Mouse (Mus musculus): ENCODE data around the gene Cpeb3. TPM values are rescaled to one million over a fixed set of nuclear protein-coding genes. Genes with fewer than 3 reads are reported as not detected.
"Not testable (repeated sequence)": the region's sequence is repeated elsewhere in the genome, so short reads cannot be mapped to it uniquely, and the experiment has no call there.

Gene Cpeb3
- polyA plus RNA-seq, 1 experiment from 2014 or later = 10.1 TPM

DNA sequence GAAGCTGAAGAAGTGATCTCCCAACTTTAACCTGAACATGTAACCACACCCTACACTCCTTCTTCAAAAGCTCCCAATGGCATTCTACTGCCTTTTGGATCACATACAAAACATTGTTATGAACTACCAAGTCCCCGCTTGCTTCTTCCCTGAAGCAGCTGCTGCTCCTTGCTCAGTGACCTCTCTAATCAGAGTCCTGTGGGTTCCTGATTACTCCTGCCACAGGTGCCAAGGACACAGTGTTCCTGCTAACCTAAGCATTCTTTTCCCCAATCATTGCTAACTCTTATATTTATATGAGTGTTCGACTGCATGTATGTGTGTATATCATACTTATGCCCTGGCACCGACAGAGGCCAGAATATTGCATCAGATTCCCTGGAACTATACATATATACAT is 115.2 kb downstream of the Cpeb3 start:
- no peaks in the 10 kb centered on the region for H3K27me3 ChIP-seq
- no peak overlapping the region for H3K4me2 ChIP-seq (replicated peaks)
- H3K9me3 ChIP-seq = no peaks in the 10 kb centered on the region
- H3K4me1 ChIP-seq = peaks cover 12% of the 10 kb centered on the region
- H3K27ac ChIP-seq (replicated peaks) = no peak overlapping the region
- no peak overlapping the region for H3K4me3 ChIP-seq
- no peak overlapping the region for H3K9ac ChIP-seq (replicated peaks)
- 83% methylated on average over 3 of the region's 3 CpGs for WGBS
- no peaks in the 10 kb centered on the region for H3K36me3 ChIP-seq
- no peak for ATAC-seq (replicated peaks)

DNA sequence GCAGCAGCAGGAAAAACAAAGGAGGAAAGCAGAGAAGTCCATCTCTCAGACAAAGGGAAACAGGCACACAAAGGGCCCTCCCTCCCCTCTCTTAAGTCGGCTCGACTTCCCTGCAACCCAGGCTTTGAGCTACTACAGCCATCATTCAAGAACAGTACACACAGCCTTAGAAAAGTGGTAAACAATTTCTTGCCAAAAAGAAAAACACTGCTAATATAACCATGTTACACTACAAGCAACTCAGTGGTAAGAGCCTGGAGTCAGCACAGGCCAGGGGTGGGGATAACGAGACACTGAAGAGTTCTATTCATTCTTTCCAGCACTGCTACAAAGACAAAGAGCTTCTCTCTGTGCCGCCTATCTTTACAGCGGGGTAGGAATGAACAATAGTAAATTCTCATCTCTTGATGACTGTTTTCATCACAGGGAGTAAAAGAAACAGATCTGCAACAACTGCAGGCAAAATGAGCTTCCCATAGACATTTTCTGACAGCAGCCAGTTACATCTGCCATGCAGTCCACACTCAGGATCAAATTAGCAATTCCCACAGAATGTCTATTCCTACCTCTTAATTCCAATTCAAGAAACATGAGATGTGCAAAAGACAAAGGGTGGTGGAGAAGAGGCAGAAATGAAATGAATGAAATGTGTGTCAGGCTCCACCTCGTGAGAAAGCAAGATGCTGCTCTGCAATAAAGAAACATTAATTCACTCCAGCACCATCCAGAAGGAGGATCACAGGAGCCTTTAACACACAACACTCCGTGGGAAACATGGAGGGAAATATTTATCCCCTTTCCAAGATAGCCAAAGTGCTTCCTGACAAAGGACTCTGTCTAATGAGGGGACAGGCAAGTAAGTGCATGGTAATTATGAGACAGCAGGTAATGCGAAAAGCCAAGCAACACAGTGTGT is 118.0 kb downstream of the Cpeb3 start:
- Histone ChIP-seq H3K4me2 (replicated peaks) (no peak overlapping the region), H3K4me1 (peaks cover 12% of the 10 kb centered on the region), H3K4me3 (no peak overlapping the region), H3K27me3 (no peaks in the 10 kb centered on the region), H3K27ac (replicated peaks) (peak overlapping the region; percentile 71), H3K9ac (replicated peaks) (no peak overlapping the region), H3K9me3 (no peaks in the 10 kb centered on the region), H3K36me3 (peaks cover 3% of the 10 kb centered on the region; the same call in 1 of the 2 replicates)
- peak; percentile 89 for ATAC-seq (replicated peaks)
- 9% methylated on average over 8 of the region's 8 CpGs for WGBS

- Histone ChIP-seq H3K4me1 (peaks cover 12% of the 10 kb centered on the region), H3K27me3 (no peaks in the 10 kb centered on the region)
- WGBS = 82% methylated on average over 8 of the region's 8 CpGs
These were observed 120.2 kb downstream of the Cpeb3 start for GRCm38 (mm10) chr19:37088043-37088748.

GRCm38 (mm10) chr19:37084546-37084945 is 123.9 kb downstream of the Cpeb3 start:
- H3K9me3 ChIP-seq = no peaks in the 10 kb centered on the region
- no peak overlapping the region for H3K4me2 ChIP-seq (replicated peaks)
- 70% methylated on average over 3 of the region's 3 CpGs for WGBS
- no peaks in the 10 kb centered on the region for H3K4me1 ChIP-seq
- no peak overlapping the region for H3K27ac ChIP-seq (replicated peaks)
- no peak overlapping the region for H3K4me3 ChIP-seq
- ATAC-seq (replicated peaks) = no peak
- no peaks in the 10 kb centered on the region for H3K27me3 ChIP-seq
- H3K36me3 ChIP-seq = peaks cover 3% of the 10 kb centered on the region; the same call in 1 of the 2 replicates
- H3K9ac ChIP-seq (replicated peaks) = no peak overlapping the region

More at GRCm38 (mm10) chr19:37088043-37088748, 120.2 kb downstream of the Cpeb3 start:
- no peak overlapping the region for H3K9ac ChIP-seq (replicated peaks)
- H3K9me3 ChIP-seq = no peaks in the 10 kb centered on the region
- H3K4me3 ChIP-seq = no peak overlapping the region
- no peak for ATAC-seq (replicated peaks)
- H3K36me3 ChIP-seq = peaks cover 3% of the 10 kb centered on the region; the same call in 1 of the 2 replicates
- no peak overlapping the region for H3K4me2 ChIP-seq (replicated peaks)
- H3K27ac ChIP-seq (replicated peaks) = no peak overlapping the region

GRCm38 (mm10) chr19:37081467-37081866 is 126.9 kb downstream of the Cpeb3 start:
- Histone ChIP-seq H3K4me2 (replicated peaks) (no peak overlapping the region), H3K36me3 (no peaks in the 10 kb centered on the region), H3K4me3 (no peak overlapping the region), H3K9me3 (no peaks in the 10 kb centered on the region), H3K27ac (replicated peaks) (no peak overlapping the region), H3K27me3 (no peaks in the 10 kb centered on the region), H3K9ac (replicated peaks) (no peak overlapping the region), H3K4me1 (0 out of 2 replicates have a peak, but pooled peaks cover 4% of the 10 kb centered on the region)
- WGBS = 65% methylated on average over 6 of the region's 6 CpGs
- no peak for ATAC-seq (replicated peaks)

GRCm38 (mm10) chr19:37079151-37079550 is 129.2 kb downstream of the Cpeb3 start:
- H3K4me1 ChIP-seq = 0 out of 2 replicates have a peak, but pooled peaks cover 4% of the 10 kb centered on the region
- H3K27me3 ChIP-seq = no peaks in the 10 kb centered on the region
- no peak overlapping the region for H3K9ac ChIP-seq (replicated peaks)
- H3K27ac ChIP-seq (replicated peaks) = no peak overlapping the region
- H3K9me3 ChIP-seq = no peaks in the 10 kb centered on the region
- no peaks in the 10 kb centered on the region for H3K36me3 ChIP-seq
- no peak overlapping the region for H3K4me3 ChIP-seq
- no peak overlapping the region for H3K4me2 ChIP-seq (replicated peaks)
- WGBS = 84% methylated on average over 6 of the region's 6 CpGs
- no peak for ATAC-seq (replicated peaks)

DNA sequence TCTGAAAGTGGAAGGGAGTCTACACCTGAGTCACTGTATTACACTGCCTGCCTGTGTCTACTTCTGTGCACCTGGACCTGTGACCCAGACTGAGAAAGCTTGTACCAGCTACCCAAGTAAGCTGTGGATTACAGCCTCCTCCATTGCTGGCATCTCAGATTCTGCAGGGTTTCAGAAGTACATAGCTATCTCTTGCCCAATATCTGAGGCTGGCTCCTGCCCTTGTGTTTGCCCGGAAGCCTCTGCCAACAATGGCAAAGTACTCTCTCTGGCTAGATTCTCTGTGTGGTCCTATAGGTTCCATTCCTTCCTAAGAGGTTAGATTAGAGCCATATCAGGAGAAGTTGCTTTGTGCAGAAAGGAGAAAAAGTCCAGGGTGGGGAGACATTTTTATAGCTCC is 129.8 kb downstream of the Cpeb3 start:
- Histone ChIP-seq H3K9ac (replicated peaks) (no peak overlapping the region), H3K27me3 (no peaks in the 10 kb centered on the region), H3K36me3 (no peaks in the 10 kb centered on the region), H3K4me1 (0 out of 2 replicates have a peak, but pooled peaks cover 4% of the 10 kb centered on the region), H3K27ac (replicated peaks) (no peak overlapping the region), H3K4me3 (no peak overlapping the region), H3K9me3 (no peaks in the 10 kb centered on the region), H3K4me2 (replicated peaks) (no peak overlapping the region)
- no peak for ATAC-seq (replicated peaks)
- 95% methylated on average over 1 of the region's 1 CpGs for WGBS

GRCm38 (mm10) chr19:37078064-37078463 is 130.3 kb downstream of the Cpeb3 start:
- 0 out of 2 replicates have a peak, but pooled peaks cover 4% of the 10 kb centered on the region for H3K4me1 ChIP-seq
- H3K27ac ChIP-seq (replicated peaks) = no peak overlapping the region
- no peak overlapping the region for H3K4me2 ChIP-seq (replicated peaks)
- 61% methylated on average over 4 of the region's 4 CpGs for WGBS
- H3K9me3 ChIP-seq = no peaks in the 10 kb centered on the region
- no peak for ATAC-seq (replicated peaks)
- no peak overlapping the region for H3K4me3 ChIP-seq
- H3K36me3 ChIP-seq = no peaks in the 10 kb centered on the region
- no peaks in the 10 kb centered on the region for H3K27me3 ChIP-seq
- no peak overlapping the region for H3K9ac ChIP-seq (replicated peaks)

DNA sequence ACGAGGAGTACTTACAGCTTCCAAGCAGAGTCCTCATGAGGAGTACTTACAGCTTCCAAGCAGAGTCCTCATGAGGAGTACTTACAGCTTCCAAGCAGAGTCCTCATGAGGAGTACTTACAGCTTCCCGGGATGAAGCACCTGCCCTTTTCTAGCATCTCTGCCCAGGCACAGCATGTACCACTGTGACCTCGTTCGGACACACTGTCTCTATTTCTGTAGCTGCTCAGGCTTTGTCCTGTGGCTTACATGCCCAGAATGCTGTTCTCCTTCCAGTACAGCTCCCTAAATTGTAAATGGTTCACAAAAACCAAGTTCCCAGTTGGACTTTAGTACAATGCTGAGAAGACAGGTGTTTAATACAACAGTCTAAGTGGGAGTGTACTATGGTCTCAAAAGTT is 131.1 kb downstream of the Cpeb3 start:
- H3K4me1 ChIP-seq; H3K9me3 ChIP-seq; H3K27ac ChIP-seq (replicated peaks); H3K27me3 ChIP-seq; H3K36me3 ChIP-seq; H3K4me2 ChIP-seq (replicated peaks); H3K9ac ChIP-seq (replicated peaks); H3K4me3 ChIP-seq; ATAC-seq (replicated peaks): not testable (repeated sequence)
- WGBS = 84% methylated on average over 4 of the region's 4 CpGs

- ATAC-seq (replicated peaks) = no peak
- Histone ChIP-seq H3K27ac (replicated peaks) (no peak overlapping the region), H3K9me3 (no peaks in the 10 kb centered on the region), H3K27me3 (no peaks in the 10 kb centered on the region), H3K4me1 (0 out of 2 replicates have a peak, but pooled peaks cover 4% of the 10 kb centered on the region), H3K9ac (replicated peaks) (no peak overlapping the region), H3K4me2 (replicated peaks) (no peak overlapping the region), H3K4me3 (no peak overlapping the region), H3K36me3 (no peaks in the 10 kb centered on the region)
- WGBS = 92% methylated on average over 4 of the region's 4 CpGs
These were observed 131.8 kb downstream of the Cpeb3 start for GRCm38 (mm10) chr19:37076646-37077045.

GRCm38 (mm10) chr19:37076116-37076515 is 132.3 kb downstream of the Cpeb3 start:
- Histone ChIP-seq H3K4me1 (0 out of 2 replicates have a peak, but pooled peaks cover 4% of the 10 kb centered on the region), H3K9me3 (no peaks in the 10 kb centered on the region), H3K27me3 (no peaks in the 10 kb centered on the region), H3K9ac (replicated peaks) (no peak overlapping the region), H3K27ac (replicated peaks) (no peak overlapping the region), H3K4me2 (replicated peaks) (no peak overlapping the region), H3K4me3 (no peak overlapping the region), H3K36me3 (no peaks in the 10 kb centered on the region)
- ATAC-seq (replicated peaks) = no peak
- 59% methylated on average over 2 of the region's 2 CpGs for WGBS

DNA sequence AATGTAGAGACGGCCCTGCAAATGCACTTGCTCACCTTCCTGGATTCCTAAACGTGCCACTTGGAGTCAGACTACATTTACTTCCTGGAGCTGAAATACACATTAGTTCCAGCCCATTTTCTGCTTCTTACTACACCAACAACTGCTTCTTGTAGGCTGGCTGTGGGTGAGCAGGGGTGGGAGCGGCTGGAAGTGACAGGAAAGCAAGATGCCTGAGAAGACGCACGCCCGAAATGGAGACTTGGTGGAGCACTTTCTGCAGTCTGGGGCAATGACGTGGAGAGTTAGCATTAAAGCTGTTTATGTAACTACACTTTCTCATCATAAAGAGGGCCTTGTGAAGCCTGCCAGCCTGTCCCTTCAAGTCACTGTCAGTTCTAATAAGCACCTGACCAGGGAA is 132.7 kb downstream of the Cpeb3 start:
- Histone ChIP-seq H3K4me2 (replicated peaks) (no peak overlapping the region), H3K27me3 (no peaks in the 10 kb centered on the region), H3K4me3 (no peak overlapping the region), H3K4me1 (0 out of 2 replicates have a peak, but pooled peaks cover 4% of the 10 kb centered on the region), H3K9me3 (no peaks in the 10 kb centered on the region), H3K36me3 (no peaks in the 10 kb centered on the region), H3K9ac (replicated peaks) (no peak overlapping the region), H3K27ac (replicated peaks) (no peak overlapping the region)
- no peak for ATAC-seq (replicated peaks)
- WGBS = 83% methylated on average over 7 of the region's 7 CpGs

Measured in forebrain, embryonic 15.5 days (tissue).